Mouse (Mus musculus): ENCODE data around the gene Ccnc.
A peak's percentile ranks its signal among the peaks of the same experiment; 100 is the strongest.

- TF ChIP-seq POLR2A (IDR thresholded peaks at IDR 0.05; ENCODE audit: borderline replicate concordance, low read depth, low read length) (no peak), CTCF (IDR thresholded peaks at IDR 0.05; ENCODE audit: low read depth, low read length) (peak; percentile 93)
These were observed 31.8 kb upstream of the Ccnc start for GRCm38 (mm10) chr4:21695638-21696254.

Measured in bone marrow macrophage, adult 2 months (primary cell).